Mouse (Mus musculus): ENCODE results near the gene Tmed5. TPM values are rescaled to one million over a fixed set of nuclear protein-coding genes. Genes with fewer than 3 reads are reported as not detected.
A peak's percentile ranks its signal among the peaks of the same experiment; 100 is the strongest.
"Not testable (repeated sequence)": the region's sequence is repeated elsewhere in the genome, so short reads cannot be mapped to it uniquely, and the experiment has no call there.

The Tmed5 gene
- polyA plus RNA-seq, 1 experiment: 87.2 TPM

- H3K4me3 ChIP-seq (replicated peaks; ENCODE audit: extremely low read depth, low read depth, low read length): no peak overlapping the region
- no peak for DNase-seq
- TF ChIP-seq CTCF (IDR thresholded peaks at IDR 0.05; ENCODE audit: insufficient read depth, low read length) (no peak), POLR2A (IDR thresholded peaks at IDR 0.05; ENCODE audit: borderline replicate concordance, extremely low read depth, low read depth, low read length) (no peak)
- no peaks in the 10 kb centered on the region for H3K4me1 ChIP-seq (ENCODE audit: control insufficient read depth, insufficient read depth, low read length)
These were observed 32.2 kb downstream of the Tmed5 start for GRCm38 (mm10) chr5:108100196-108100595.

- TF ChIP-seq CTCF (IDR thresholded peaks at IDR 0.05; ENCODE audit: insufficient read depth, low read length): no peak
- no peak for TF ChIP-seq POLR2A (IDR thresholded peaks at IDR 0.05; ENCODE audit: borderline replicate concordance, extremely low read depth, low read depth, low read length)
- WGBS: 95% methylated on average over 3 of the region's 3 CpGs
- no peak overlapping the region for H3K4me3 ChIP-seq (replicated peaks; ENCODE audit: extremely low read depth, low read depth, low read length)
- no peak for DNase-seq
- H3K4me1 ChIP-seq (ENCODE audit: control insufficient read depth, insufficient read depth, low read length): no peaks in the 10 kb centered on the region
These were observed 34.7 kb downstream of the Tmed5 start for GRCm38 (mm10) chr5:108097676-108098075.

- DNase-seq; H3K4me1 ChIP-seq (ENCODE audit: control insufficient read depth, insufficient read depth, low read length); H3K4me3 ChIP-seq (replicated peaks; ENCODE audit: extremely low read depth, low read depth, low read length): not testable (repeated sequence)
- 95% methylated on average over 8 of the region's 8 CpGs for WGBS
These were observed 39.7 kb downstream of the Tmed5 start for GRCm38 (mm10) chr5:108092731-108093130.

- no peaks in the 10 kb centered on the region for H3K4me1 ChIP-seq (ENCODE audit: control insufficient read depth, insufficient read depth, low read length)
- no peak for TF ChIP-seq CTCF (IDR thresholded peaks at IDR 0.05; ENCODE audit: insufficient read depth, low read length)
- no peak for TF ChIP-seq POLR2A (IDR thresholded peaks at IDR 0.05; ENCODE audit: borderline replicate concordance, extremely low read depth, low read depth, low read length)
- no peak overlapping the region for H3K4me3 ChIP-seq (replicated peaks; ENCODE audit: extremely low read depth, low read depth, low read length)
- no peak for DNase-seq
- WGBS: 89% methylated on average over 2 of the region's 2 CpGs
These were observed 47.0 kb downstream of the Tmed5 start for GRCm38 (mm10) chr5:108085440-108085839.

- no peak for DNase-seq
- 38% methylated on average over 2 of the region's 2 CpGs for WGBS
- no peak for TF ChIP-seq POLR2A (IDR thresholded peaks at IDR 0.05; ENCODE audit: borderline replicate concordance, extremely low read depth, low read depth, low read length)
- peak; percentile 18; the same call in 1 of the 2 replicates for TF ChIP-seq CTCF (IDR thresholded peaks at IDR 0.05; ENCODE audit: insufficient read depth, low read length)
- Histone ChIP-seq H3K4me3 (replicated peaks; ENCODE audit: extremely low read depth, low read depth, low read length) (no peak overlapping the region), H3K4me1 (ENCODE audit: control insufficient read depth, insufficient read depth, low read length) (no peaks in the 10 kb centered on the region)
These were observed 50.0 kb downstream of the Tmed5 start for GRCm38 (mm10) chr5:108082380-108082779.

GRCm38 (mm10) chr5:108079603-108080002, 52.8 kb downstream of the Tmed5 start:
- H3K4me1 ChIP-seq (ENCODE audit: control insufficient read depth, insufficient read depth, low read length): no peaks in the 10 kb centered on the region
- no peak for DNase-seq
- no peak overlapping the region for H3K4me3 ChIP-seq (replicated peaks; ENCODE audit: extremely low read depth, low read depth, low read length)
- TF ChIP-seq POLR2A (IDR thresholded peaks at IDR 0.05; ENCODE audit: borderline replicate concordance, extremely low read depth, low read depth, low read length) (no peak), CTCF (IDR thresholded peaks at IDR 0.05; ENCODE audit: insufficient read depth, low read length) (no peak)

- Histone ChIP-seq H3K4me1 (ENCODE audit: control insufficient read depth, insufficient read depth, low read length) (no peaks in the 10 kb centered on the region; the same call in 1 of the 2 replicates), H3K4me3 (replicated peaks; ENCODE audit: extremely low read depth, low read depth, low read length) (no peak overlapping the region)
- TF ChIP-seq CTCF (IDR thresholded peaks at IDR 0.05; ENCODE audit: insufficient read depth, low read length) (no peak), POLR2A (IDR thresholded peaks at IDR 0.05; ENCODE audit: borderline replicate concordance, extremely low read depth, low read depth, low read length) (no peak)
- WGBS: 75% methylated on average over 6 of the region's 6 CpGs
- DNase-seq: no peak
These were observed 55.4 kb downstream of the Tmed5 start for GRCm38 (mm10) chr5:108076833-108077540.

GRCm38 (mm10) chr5:108076241-108076640, 56.2 kb downstream of the Tmed5 start:
- DNase-seq: no peak
- TF ChIP-seq CTCF (IDR thresholded peaks at IDR 0.05; ENCODE audit: insufficient read depth, low read length) (no peak), POLR2A (IDR thresholded peaks at IDR 0.05; ENCODE audit: borderline replicate concordance, extremely low read depth, low read depth, low read length) (no peak)
- no peak overlapping the region for H3K4me3 ChIP-seq (replicated peaks; ENCODE audit: extremely low read depth, low read depth, low read length)
- H3K4me1 ChIP-seq (ENCODE audit: control insufficient read depth, insufficient read depth, low read length): no peaks in the 10 kb centered on the region; the same call in 1 of the 2 replicates

GRCm38 (mm10) chr5:108072301-108072700, 60.1 kb downstream of the Tmed5 start:
- 95% methylated on average over 1 of the region's 1 CpGs for WGBS

More at GRCm38 (mm10) chr5:108072301-108072700, 60.1 kb downstream of the Tmed5 start:
- no peak overlapping the region for H3K4me3 ChIP-seq (replicated peaks; ENCODE audit: extremely low read depth, low read depth, low read length)
- DNase-seq: no peak
- H3K4me1 ChIP-seq (ENCODE audit: control insufficient read depth, insufficient read depth, low read length): no peaks in the 10 kb centered on the region; the same call in 1 of the 2 replicates
- TF ChIP-seq POLR2A (IDR thresholded peaks at IDR 0.05; ENCODE audit: borderline replicate concordance, extremely low read depth, low read depth, low read length): no peak
- TF ChIP-seq CTCF (IDR thresholded peaks at IDR 0.05; ENCODE audit: insufficient read depth, low read length): no peak
